Mouse (Mus musculus) heart, adult 2 months (tissue): ENCODE data around the gene Plpp4.

Source experiments
- CTCF ChIP-seq: fragments of 200-600 bp; IDR thresholded peaks from 2 replicates; pipeline ENCODE4 v1.8.1; 2022; ENCODE audit warnings: antibody characterized with exemption, mild to moderate bottlenecking, moderate library complexity
- EP300 ChIP-seq: fragments of 200-500 bp; IDR thresholded peaks from 2 replicates; pipeline ENCODE4 v1.6.1; 2011; ENCODE audit warnings: low read depth, low read length, control low read depth; ENCODE audit not compliant: insufficient read depth
- POLR2A ChIP-seq: fragments of 200-500 bp; IDR thresholded peaks from 2 replicates; pipeline ENCODE4 v1.6.1; 2011; ENCODE audit warnings: mild to moderate bottlenecking, low read depth, low read length, control low read depth; ENCODE audit not compliant: insufficient read depth

DNA sequence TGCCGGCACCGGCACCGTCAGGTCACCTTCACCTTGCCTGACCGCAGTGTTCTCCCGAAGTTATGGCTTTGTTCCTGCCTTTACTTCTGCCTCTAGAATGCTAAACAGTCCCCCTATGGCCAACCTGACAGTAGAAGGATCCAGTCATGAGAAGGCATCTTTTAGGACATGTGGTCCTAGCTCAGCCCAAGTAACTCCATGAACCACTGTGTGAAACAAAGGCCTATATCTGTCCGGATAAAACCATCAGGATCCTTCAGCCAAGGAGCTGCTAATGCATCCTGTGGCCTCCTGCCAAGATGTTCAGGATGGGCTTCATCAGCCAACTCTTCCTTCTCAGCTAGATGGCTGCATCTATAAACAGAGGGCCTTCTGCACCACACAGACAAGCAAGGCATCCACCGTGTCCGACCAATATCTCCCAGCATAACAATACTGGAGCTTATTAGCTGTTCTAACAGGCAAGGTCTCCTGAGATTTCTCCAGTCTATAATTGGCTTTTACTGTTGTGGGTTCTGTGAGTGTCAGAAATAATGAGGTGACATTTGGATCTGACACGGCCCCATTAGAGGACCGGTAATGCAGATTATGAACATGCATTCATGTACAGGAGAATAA, 40.8 kb upstream of the Plpp4 start:
- no peak for TF ChIP-seq CTCF
- TF ChIP-seq POLR2A, result no peak
- TF ChIP-seq EP300, result no peak
